Mouse (Mus musculus) MEL (cell line): ENCODE data around the gene Lrrc3c. TPM values are rescaled to one million over a fixed set of nuclear protein-coding genes. Genes with fewer than 3 reads are reported as not detected.

Experiments
- DNase-seq: peaks from one replicate; pipeline ENCODE4 v3.0.0; 2011; ENCODE audit warnings: low read depth, low spot score
- H3K27ac ChIP-seq: 2 replicates; pipeline ENCODE4 v1.5.1; 2012; ENCODE audit warnings: low read depth, mild to moderate bottlenecking, control low read depth, low read length, moderate library complexity; ENCODE audit not compliant: control insufficient read depth
- H3K27me3 ChIP-seq, 2 experiments: fragments of 150-350 bp in 1 of 2; sonication (generic) in 1 of 2; 2 replicates each; pipeline ENCODE4 v1.6.1; 2012; ENCODE audit warnings: low read length in 2 of 2, mild to moderate bottlenecking in 2 of 2, improper control_type of control experiment in 1 of 2, moderate library complexity in 1 of 2; ENCODE audit not compliant: insufficient read depth in 2 of 2, control insufficient read depth in 1 of 2
- H3K36me3 ChIP-seq, 2 experiments: 2 replicates each; pipeline ENCODE4 v1.6.1; 2012 to 2014; ENCODE audit warnings: low read length in 2 of 2, improper control_type of control experiment in 1 of 2, inconsistent platforms in 1 of 2, mild to moderate bottlenecking in 1 of 2; ENCODE audit not compliant: insufficient read depth in 2 of 2, control insufficient read depth in 1 of 2
- H3K4me1 ChIP-seq, 2 experiments: fragments of 150-350 bp in 1 of 2; sonication (generic) in 1 of 2; 2 replicates each; pipeline ENCODE4 v1.6.1; 2012; ENCODE audit warnings: low read length in 2 of 2, improper control_type of control experiment in 1 of 2, mild to moderate bottlenecking in 1 of 2; ENCODE audit not compliant: insufficient read depth in 2 of 2, control insufficient read depth in 1 of 2
- H3K4me3 ChIP-seq, 2 experiments: fragments of 150-350 bp in 1 of 2; sonication (generic) in 1 of 2; 2 replicates each; pipeline ENCODE4 v1.5.1; 2012; ENCODE audit warnings: low read depth in 2 of 2, low read length in 2 of 2, mild to moderate bottlenecking in 2 of 2, moderate library complexity in 2 of 2, control low read depth in 1 of 2, improper control_type of control experiment in 1 of 2; ENCODE audit not compliant: control insufficient read depth in 1 of 2, insufficient read depth in 1 of 2
- H3K79me2 ChIP-seq: 2 replicates; pipeline ENCODE4 v1.6.1; 2012; ENCODE audit warnings: mild to moderate bottlenecking, low read length, moderate library complexity; ENCODE audit not compliant: control insufficient read depth, poor library complexity, insufficient read depth
- H3K9ac ChIP-seq: 2 replicates; pipeline ENCODE4 v1.6.1; 2012; ENCODE audit warnings: low read depth, mild to moderate bottlenecking, control low read depth, low read length, moderate library complexity; ENCODE audit not compliant: control insufficient read depth, poor library complexity, severe bottlenecking
- H3K9me3 ChIP-seq: fragments of 150-350 bp; sonication (generic); replicated peaks from 2 replicates; pipeline ENCODE4 v1.6.1; 2012; ENCODE audit warnings: mild to moderate bottlenecking, low read length, improper control_type of control experiment, moderate library complexity; ENCODE audit not compliant: insufficient read depth
- BHLHE40 ChIP-seq: IDR thresholded peaks from 2 replicates; pipeline ENCODE4 v1.6.1; 2012; ENCODE audit warnings: low read depth, mild to moderate bottlenecking, inconsistent platforms, low read length, improper control_type of control experiment, borderline replicate concordance
- GABPA ChIP-seq: IDR thresholded peaks from 2 replicates; pipeline ENCODE4 v1.6.1; 2012; ENCODE audit warnings: low read depth, mild to moderate bottlenecking, inconsistent platforms, low read length, improper control_type of control experiment, moderate library complexity
- NELFE ChIP-seq: IDR thresholded peaks from 2 replicates; pipeline ENCODE4 v1.6.1; 2011; ENCODE audit warnings: low read depth, low read length, improper control_type of control experiment
- POLR2AphosphoS2 ChIP-seq: IDR thresholded peaks from 2 replicates; pipeline ENCODE4 v1.6.1; 2011; ENCODE audit warnings: low read length, improper control_type of control experiment
- POLR2AphosphoS5 ChIP-seq: IDR thresholded peaks from 2 replicates; pipeline ENCODE4 v1.6.1; 2012; ENCODE audit warnings: low read depth, borderline replicate concordance, mild to moderate bottlenecking, inconsistent platforms, low read length, moderate library complexity, mixed read lengths
- TCF12 ChIP-seq: IDR thresholded peaks from 2 replicates; pipeline ENCODE4 v1.6.1; 2014; ENCODE audit warnings: low read depth, mild to moderate bottlenecking, inconsistent platforms, low read length, improper control_type of control experiment, moderate library complexity
- USF1 ChIP-seq: IDR thresholded peaks from 2 replicates; pipeline ENCODE4 v1.6.1; 2014; ENCODE audit warnings: low read depth, mild to moderate bottlenecking, inconsistent platforms, low read length, improper control_type of control experiment, moderate library complexity
- ZNF384 ChIP-seq: IDR thresholded peaks from 2 replicates; pipeline ENCODE4 v1.6.1; 2012; ENCODE audit warnings: low read depth, mild to moderate bottlenecking, inconsistent platforms, low read length, improper control_type of control experiment
- polyA plus RNA-seq, 2 experiments: library from polyadenylated mRNA; stranded (reverse) in 1 of 2; unstranded in 1 of 2; fragments of >175 nt in 1 of 2; fragments of >200 nt in 1 of 2; gene quantifications; 2 replicates each; pipeline versions ENCODE4 v1.2.1 to v1.2.4; 2012; ENCODE audit warnings: low replicate concordance in 2 of 2, low read depth in 1 of 2; ENCODE audit not compliant: insufficient read length in 2 of 2, insufficient read depth in 1 of 2, missing spikeins in 1 of 2
- total RNA-seq: library from RNA; depleted of rRNA; stranded (reverse); fragments of 300-350 nt; gene quantifications from 2 replicates; pipeline ENCODE4 v1.2.3, GENCODE M21; 2012

The Lrrc3c gene
- total and polyA plus RNA-seq, 3 experiments = not detected

- DNase-seq = no peak
- H3K9me3 ChIP-seq = no peaks in the 10 kb centered on the region
- H3K9ac ChIP-seq = peak overlapping the region; percentile 13; the same call in 1 of the 2 replicates
- no peaks in the 10 kb centered on the region for H3K27me3 ChIP-seq
- peak overlapping the region; percentile 45 for H3K27ac ChIP-seq
- no peak for TF ChIP-seq GABPA
- TF ChIP-seq USF1 = no peak
- peaks cover 30% of the 10 kb centered on the region for H3K79me2 ChIP-seq
- H3K4me3 ChIP-seq = no peak overlapping the region
- peaks cover 44 to 74% of the 10 kb centered on the region in 2 experiments for H3K4me1 ChIP-seq
- H3K36me3 ChIP-seq = peaks cover 2 to 68% of the 10 kb centered on the region in 2 experiments; a peak in 3 of 4 replicates
Measured at GRCm38 (mm10) chr11:98584146-98584545, 13.9 kb upstream of the Lrrc3c start.

- no peak for DNase-seq
- H3K79me2 ChIP-seq = peaks cover 30% of the 10 kb centered on the region
- TF ChIP-seq POLR2AphosphoS2 (no peak), POLR2AphosphoS5 (peak; percentile 57; the same call in 1 of the 2 replicates), TCF12 (no peak), NELFE (no peak)
- TF ChIP-seq, all 39 proteins: peak for 1
- no peaks in the 10 kb centered on the region for H3K9me3 ChIP-seq
- H3K27me3 ChIP-seq = no peaks in the 10 kb centered on the region
- peaks cover 2 to 70% of the 10 kb centered on the region in 2 experiments; a peak in 3 of 4 replicates for H3K36me3 ChIP-seq
- no peak overlapping the region for H3K4me3 ChIP-seq
- H3K27ac ChIP-seq = peak overlapping the region; percentile 45
- peaks cover 48 to 77% of the 10 kb centered on the region in 2 experiments for H3K4me1 ChIP-seq
- peak overlapping the region; percentile 90 for H3K9ac ChIP-seq
Measured at GRCm38 (mm10) chr11:98584629-98585177, 13.4 kb upstream of the Lrrc3c start.

- H3K9me3 ChIP-seq = no peaks in the 10 kb centered on the region
- H3K79me2 ChIP-seq = peaks cover 30% of the 10 kb centered on the region
- peak overlapping the region; percentile 82 to 83 for H3K4me3 ChIP-seq
- no peaks in the 10 kb centered on the region; a peak in 1 of 4 replicates for H3K27me3 ChIP-seq
- TF ChIP-seq BHLHE40 (no peak; the same call in 1 of the 2 replicates), ZNF384 (peak; percentile 58; the same call in 1 of the 2 replicates)
- peaks cover 2 to 54% of the 10 kb centered on the region in 2 experiments; a peak in 3 of 4 replicates for H3K36me3 ChIP-seq
- H3K9ac ChIP-seq = peak overlapping the region; percentile 90
- peak; percentile 47 for DNase-seq
- H3K27ac ChIP-seq = peak overlapping the region; percentile 42
- peaks cover 39 to 61% of the 10 kb centered on the region in 2 experiments for H3K4me1 ChIP-seq
Measured at GRCm38 (mm10) chr11:98586087-98586891, 11.8 kb upstream of the Lrrc3c start.
